8 mouse cellular contexts compared by ENCODE assay signal in the genomic region with DNA sequence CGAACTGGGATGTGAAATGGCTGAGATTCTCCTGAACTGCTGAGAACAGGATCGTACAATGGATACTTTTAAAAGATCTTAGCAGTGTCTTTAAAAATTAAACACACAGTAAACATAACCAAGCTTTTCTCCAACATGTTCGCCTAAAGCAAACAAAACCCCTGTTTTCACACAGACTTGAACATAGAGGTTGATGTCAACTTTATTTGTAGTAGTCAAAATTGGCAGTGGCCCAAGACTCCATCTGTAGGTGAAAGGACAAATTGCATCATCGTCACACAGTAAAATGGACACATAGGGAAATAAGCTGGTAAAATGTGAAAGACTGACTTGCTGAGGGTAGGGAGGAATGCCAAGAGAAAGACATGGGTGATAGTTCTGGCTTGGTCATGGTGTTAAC.
DNase-seq lines count a peak whose midpoint lies in the region; ATAC-seq and TF ChIP-seq lines count a peak whose summit lies in the region.

No protein-coding gene starts in this region.

- no peak overlapping the region for H3K27ac ChIP-seq in heart, embryonic 11.5 days (ENCODE audit: low read depth, low read length)
- H3K27ac ChIP-seq in kidney, postnatal 0 days = no peak overlapping the region

- no peak for ATAC-seq in heart, embryonic 11.5 days (replicated peaks; ENCODE audit: insufficient number of reproducible peaks, low FRiP score, low TSS enrichment)
- no peak for ATAC-seq in kidney, postnatal 0 days (replicated peaks; ENCODE audit: low FRiP score, low read depth)
- ATAC-seq in neutrophil, adult 5-6 weeks (ENCODE audit: extremely low read depth, insufficient number of reproducible peaks, low FRiP score, poor library complexity, severe bottlenecking) = peak; percentile 51; the same call in 1 of the 2 replicates

- H3K4me1 ChIP-seq in heart, embryonic 11.5 days (ENCODE audit: control insufficient read depth, insufficient read depth, low read length) = peaks cover 12% of the 10 kb centered on the region; the same call in 1 of the 2 replicates
- no peaks in the 10 kb centered on the region for H3K4me1 ChIP-seq in kidney, postnatal 0 days (replicated peaks; ENCODE audit: insufficient read depth, low read length)

- H3K27me3 ChIP-seq in heart, embryonic 11.5 days (ENCODE audit: control insufficient read depth, insufficient read depth, low read length) = no peaks in the 10 kb centered on the region
- H3K27me3 ChIP-seq in kidney, postnatal 0 days (ENCODE audit: insufficient read depth, low read length) = no peaks in the 10 kb centered on the region

- H3K36me3 ChIP-seq in heart, embryonic 11.5 days (ENCODE audit: control insufficient read depth, insufficient read depth, low read length) = peaks cover 7% of the 10 kb centered on the region
- no peaks in the 10 kb centered on the region; the same call in 1 of the 2 replicates for H3K36me3 ChIP-seq in kidney, postnatal 0 days (ENCODE audit: insufficient read depth, low read length)

- intact Hi-C loops in left cerebral cortex, postnatal 14 days (cut with DNase I) = no loop called here
- intact Hi-C loops in left cerebral cortex, postnatal 36 days (cut with DNase I) = no loop called here

- 70% methylated on average over 4 of the region's 4 CpGs for WGBS in heart, embryonic 11.5 days (ENCODE audit: insufficient replicate concordance)
- 56% methylated on average over 4 of the region's 4 CpGs for WGBS in kidney, postnatal 0 days

- H3K9ac ChIP-seq in heart, embryonic 11.5 days (ENCODE audit: low read depth, low read length) = no peak overlapping the region
- no peak overlapping the region for H3K9ac ChIP-seq in kidney, postnatal 0 days (ENCODE audit: low read depth, low read length)

- DNase-seq in heart, adult 11 months = peak; percentile 90
- peak; percentile 79 for DNase-seq in 416B (ENCODE audit: low read depth)
- DNase-seq in adipocyte (ENCODE audit: low spot score) = peak; percentile 93
- peak; percentile 47 for DNase-seq in kidney, postnatal 0 days (ENCODE audit: low spot score)
- DNase-seq in left cerebral cortex, postnatal 14 days (ENCODE audit: low spot score in 2 of 2) = no peak
- DNase-seq in left cerebral cortex, postnatal 36 days (ENCODE audit: low spot score in 2 of 2) = no peak

- H3K9me3 ChIP-seq in heart, embryonic 11.5 days (replicated peaks; ENCODE audit: control insufficient read depth, low read length) = peaks cover 3% of the 10 kb centered on the region; the same call in 1 of the 2 replicates
- H3K9me3 ChIP-seq in kidney, postnatal 0 days (replicated peaks; ENCODE audit: low read length) = no peaks in the 10 kb centered on the region

- no peak overlapping the region for H3K4me3 ChIP-seq in heart, embryonic 11.5 days (ENCODE audit: low read depth, low read length)
- no peak overlapping the region for H3K4me3 ChIP-seq in kidney, postnatal 0 days (replicated peaks; ENCODE audit: low read depth, low read length)

- no peak overlapping the region for H3K4me2 ChIP-seq in heart, embryonic 11.5 days
- no peak overlapping the region for H3K4me2 ChIP-seq in kidney, postnatal 0 days (ENCODE audit: low read length)

- TF ChIP-seq CTCF in kidney, postnatal 0 days (IDR thresholded peaks at IDR 0.05; ENCODE audit: low read depth) = peak; percentile 57

Comparison
In these comparisons a context has a peak if more than half of its experiments do, and no peak if none do; other contexts are left out.
1. DNase-seq: peak in heart, adult 11 months (single experiment), 416B (single experiment), adipocyte (single experiment) and kidney, postnatal 0 days (single experiment); none in left cerebral cortex, postnatal 14 days (0 of 2) and left cerebral cortex, postnatal 36 days (0 of 2).